Mouse (Mus musculus) C2C12 (cell line): ENCODE data around the gene Ccnc. TPM values are rescaled to one million over a fixed set of nuclear protein-coding genes. Genes with fewer than 3 reads are reported as not detected.
"Not testable (repeated sequence)": the region's sequence is repeated elsewhere in the genome, so short reads cannot be mapped to it uniquely, and the experiment has no call there.

Source experiments
- H3K27me3 ChIP-seq: one replicate; pipeline ENCODE4 v1.6.1; 2011; ENCODE audit not compliant: control insufficient read depth, insufficient read depth, insufficient read length
- H3K36me3 ChIP-seq: one replicate; pipeline ENCODE4 v1.6.1; 2011; ENCODE audit not compliant: control insufficient read depth, insufficient read depth
- H3K4me3 ChIP-seq: one replicate; pipeline ENCODE4 v1.5.1; 2011; ENCODE audit warnings: mild to moderate bottlenecking, control low read depth; ENCODE audit not compliant: poor library complexity, insufficient read depth, severe bottlenecking
- H3K79me2 ChIP-seq: one replicate; pipeline ENCODE4 v1.6.1; 2011; ENCODE audit not compliant: control insufficient read depth, insufficient read depth
- H3K79me3 ChIP-seq: one replicate; pipeline ENCODE4 v1.6.1; 2011; ENCODE audit warnings: low read depth, control low read depth
- H3ac ChIP-seq: one replicate; pipeline ENCODE3; 2011; ENCODE audit warnings: low read depth; ENCODE audit not compliant: control insufficient read depth, insufficient read length
- CEBPB ChIP-seq: IDR thresholded peaks from one replicate; pipeline ENCODE4 v1.6.1; 2011; ENCODE audit warnings: low read depth, mild to moderate bottlenecking, control low read depth, moderate library complexity
- CTCF ChIP-seq: IDR thresholded peaks from one replicate; pipeline ENCODE4 v1.5.1; 2011; ENCODE audit not compliant: control insufficient read depth, insufficient read depth, insufficient read length
- FOSL1 ChIP-seq: IDR thresholded peaks from one replicate; pipeline ENCODE4 v1.8.0; 2011; ENCODE audit warnings: mild to moderate bottlenecking, low read length; ENCODE audit not compliant: poor library complexity, insufficient read depth, severe bottlenecking
- MAX ChIP-seq: IDR thresholded peaks from one replicate; pipeline ENCODE4 v1.6.1; 2011; ENCODE audit warnings: mild to moderate bottlenecking, control low read depth
- MYOD1 ChIP-seq: IDR thresholded peaks from one replicate; pipeline ENCODE4 v1.6.1; 2011; ENCODE audit warnings: low read depth; ENCODE audit not compliant: control insufficient read depth, insufficient read length
- MYOG ChIP-seq: IDR thresholded peaks from one replicate; pipeline ENCODE4 v1.6.1; 2011; ENCODE audit not compliant: control insufficient read depth, insufficient read length; ENCODE audit errors: extremely low read depth
- USF1 ChIP-seq: IDR thresholded peaks from one replicate; pipeline ENCODE4 v1.6.1; 2011; ENCODE audit warnings: low read depth, mild to moderate bottlenecking, control low read depth, moderate library complexity
- polyA plus RNA-seq: library from polyadenylated mRNA; unstranded; fragments of >200 nt; fragmentation: generic; extraction: Trizol; gene quantifications from one replicate; pipeline ENCODE4 v1.2.1, GENCODE M21; 2012; ENCODE audit warnings: missing spikeins

Gene Ccnc
- polyA plus RNA-seq, 1 experiment: 7.4 TPM

GRCm38 (mm10) chr4:21739169-21739568 lies 11.7 kb downstream of the Ccnc start:
- Histone ChIP-seq H3ac (no peak overlapping the region), H3K27me3 (no peaks in the 10 kb centered on the region), H3K4me3 (no peak overlapping the region), H3K79me3 (no peaks in the 10 kb centered on the region), H3K79me2 (peaks cover 7% of the 10 kb centered on the region), H3K36me3 (peaks cover 54% of the 10 kb centered on the region)
- TF ChIP-seq MAX (no peak), MYOG (no peak), USF1 (no peak), CTCF (no peak), CEBPB (no peak), MYOD1 (no peak), FOSL1 (no peak)

DNA sequence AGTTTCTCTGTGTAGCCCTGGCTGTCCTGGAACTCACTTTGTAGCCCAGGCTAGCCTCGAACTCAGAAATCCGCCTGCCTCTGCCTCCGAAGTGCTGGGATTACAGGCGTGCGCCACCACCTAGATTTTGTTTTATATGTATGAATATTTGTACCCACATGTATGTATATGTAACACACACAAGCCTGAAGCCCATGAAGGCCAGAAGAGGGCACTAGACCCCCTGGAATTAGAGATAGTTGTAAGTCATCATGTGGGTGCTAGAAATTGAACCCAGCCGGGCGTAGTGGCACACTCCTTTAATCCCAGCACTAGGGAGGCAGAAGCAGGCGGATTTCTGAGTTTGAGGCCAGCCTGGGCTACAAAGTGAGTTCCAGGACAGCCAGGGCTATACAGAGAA lies 16.6 kb downstream of the Ccnc start:
- not testable (repeated sequence) for H3K79me2 ChIP-seq, H3ac ChIP-seq, H3K79me3 ChIP-seq, H3K4me3 ChIP-seq, H3K27me3 ChIP-seq
- peaks cover 73% of the 10 kb centered on the region for H3K36me3 ChIP-seq

DNA sequence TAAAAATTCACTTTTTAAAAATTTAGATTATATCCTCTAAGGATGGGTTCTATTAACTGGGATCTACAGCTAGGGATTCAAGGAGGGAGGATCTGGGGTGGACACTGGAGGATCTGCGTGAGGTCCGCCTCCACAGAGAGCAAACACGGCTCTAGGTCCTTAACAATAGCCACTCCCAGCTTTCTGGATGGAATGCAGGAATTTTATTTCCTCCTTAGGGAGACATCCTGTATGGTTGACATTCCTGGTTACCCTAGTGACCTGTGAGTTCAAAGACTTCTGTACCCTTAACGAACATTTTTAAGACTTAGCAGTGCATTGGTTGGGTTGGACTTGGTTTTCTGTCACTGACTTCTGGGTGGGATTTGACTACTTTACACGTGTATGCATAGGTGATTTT lies 18.2 kb downstream of the Ccnc start:
- Histone ChIP-seq H3ac (no peak overlapping the region), H3K4me3 (no peak overlapping the region), H3K36me3 (peaks cover 68% of the 10 kb centered on the region), H3K79me2 (no peaks in the 10 kb centered on the region), H3K79me3 (no peaks in the 10 kb centered on the region), H3K27me3 (no peaks in the 10 kb centered on the region)
- no peak for TF ChIP-seq FOSL1
- TF ChIP-seq MYOG: no peak
- TF ChIP-seq MYOD1: no peak
- no peak for TF ChIP-seq CTCF
- no peak for TF ChIP-seq CEBPB
- no peak for TF ChIP-seq MAX
- no peak for TF ChIP-seq USF1

DNA sequence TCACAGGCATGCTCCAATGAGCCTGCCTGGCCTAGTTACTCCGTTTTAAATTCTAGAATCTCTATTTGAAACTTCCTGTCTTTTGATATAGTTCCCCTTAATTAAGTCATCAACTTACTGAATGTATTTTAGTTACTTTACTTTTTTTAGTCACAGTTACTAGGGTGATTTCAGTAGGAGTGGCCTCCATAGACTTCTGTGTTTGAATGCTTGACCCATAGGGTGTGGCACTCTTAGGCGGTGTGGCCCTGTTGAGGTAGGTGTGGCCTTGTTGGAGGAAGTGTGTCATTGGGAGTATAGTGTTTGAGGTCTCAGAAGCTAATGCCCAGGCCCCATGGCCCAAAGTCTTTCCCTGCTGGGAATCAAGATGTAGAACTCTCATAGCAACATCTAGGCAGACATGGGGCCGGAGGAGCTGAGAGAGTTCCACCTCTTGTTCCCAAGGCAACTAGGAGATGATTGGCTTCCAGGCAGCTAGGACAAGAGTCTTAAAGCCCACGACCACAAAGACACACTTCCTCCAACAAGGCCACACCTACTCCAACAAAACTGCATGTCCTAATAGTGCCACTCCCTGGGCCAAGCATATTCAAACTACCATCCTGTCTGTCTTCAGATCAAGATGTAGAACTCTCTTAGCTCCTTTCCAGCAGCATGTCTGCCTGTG lies 27.8 kb downstream of the Ccnc start:
- TF ChIP-seq MYOG: no peak
- TF ChIP-seq CEBPB: no peak
- no peak for TF ChIP-seq USF1
- TF ChIP-seq MYOD1: no peak
- no peak for TF ChIP-seq CTCF
- TF ChIP-seq FOSL1: no peak
- no peak for TF ChIP-seq MAX
- no peaks in the 10 kb centered on the region for H3K79me3 ChIP-seq
- no peak overlapping the region for H3K4me3 ChIP-seq
- no peaks in the 10 kb centered on the region for H3K79me2 ChIP-seq
- no peaks in the 10 kb centered on the region for H3K27me3 ChIP-seq
- H3K36me3 ChIP-seq: peaks cover 33% of the 10 kb centered on the region
- no peak overlapping the region for H3ac ChIP-seq

GRCm38 (mm10) chr4:21758860-21759259 lies 31.4 kb downstream of the Ccnc start:
- H3ac ChIP-seq: no peak overlapping the region
- H3K36me3 ChIP-seq: peaks cover 14% of the 10 kb centered on the region
- H3K79me3 ChIP-seq: no peaks in the 10 kb centered on the region
- TF ChIP-seq USF1 (no peak), FOSL1 (no peak), MYOD1 (no peak), CTCF (no peak), CEBPB (no peak), MYOG (no peak), MAX (no peak)
- no peaks in the 10 kb centered on the region for H3K27me3 ChIP-seq
- H3K79me2 ChIP-seq: no peaks in the 10 kb centered on the region
- no peak overlapping the region for H3K4me3 ChIP-seq

DNA sequence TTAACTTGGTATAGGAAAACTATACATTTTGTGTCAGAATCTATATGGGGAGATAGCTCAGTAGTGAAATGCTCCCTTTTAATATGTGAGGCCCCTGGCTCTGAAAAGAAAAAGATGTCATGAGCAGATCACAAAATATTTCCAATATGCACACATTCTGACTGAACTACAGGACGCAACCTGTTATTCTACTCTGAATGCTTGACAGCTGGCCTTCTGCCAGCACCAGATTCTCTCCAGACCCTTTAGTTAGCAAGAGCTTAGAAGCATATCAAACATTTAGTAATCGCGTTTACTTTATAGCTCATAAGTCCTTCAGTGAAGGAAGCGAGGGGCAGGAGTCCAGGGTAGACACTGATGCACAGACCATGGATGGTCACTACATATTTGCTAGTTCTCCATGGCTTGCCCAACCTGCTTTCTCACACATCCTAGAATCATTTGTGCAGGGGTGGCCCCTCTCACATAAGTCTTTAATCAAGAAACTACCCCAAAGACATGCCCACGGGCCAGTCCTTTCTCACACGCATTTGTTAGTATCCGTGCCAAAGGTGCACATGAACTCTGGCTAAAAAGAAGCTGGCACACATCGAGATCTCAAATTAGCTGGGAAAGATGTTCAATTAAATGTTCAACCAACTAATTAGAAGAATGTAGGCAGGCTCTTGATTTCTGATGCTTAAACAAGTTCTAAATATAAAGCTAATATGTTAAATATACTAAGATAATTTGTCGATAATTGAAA lies 34.1 kb downstream of the Ccnc start:
- Histone ChIP-seq H3K4me3 (no peak overlapping the region), H3K79me3 (no peaks in the 10 kb centered on the region), H3ac (no peak overlapping the region), H3K27me3 (no peaks in the 10 kb centered on the region), H3K79me2 (no peaks in the 10 kb centered on the region), H3K36me3 (peaks cover 14% of the 10 kb centered on the region)
- TF ChIP-seq USF1 (no peak), MYOD1 (no peak), FOSL1 (no peak), MYOG (no peak), CTCF (no peak), CEBPB (no peak)
